Mouse (Mus musculus): ENCODE measurements around the gene Nedd9.

GRCm38 (mm10) chr13:41377856-41378255 lies 109.3 kb downstream of the Nedd9 start:
- TF ChIP-seq POLR2A (IDR thresholded peaks at IDR 0.05; ENCODE audit: insufficient read depth, low read depth, low read length) (no peak), CTCF (IDR thresholded peaks at IDR 0.05) (no peak)
